Mouse (Mus musculus): ENCODE results near the gene Nol6.

GRCm38 (mm10) chr4:41153146-41153545, 28.9 kb upstream of the Nol6 start:
- TF ChIP-seq CHD2 (IDR thresholded peaks at IDR 0.05; ENCODE audit: low read depth, low read length) (no peak), ZC3H11A (IDR thresholded peaks at IDR 0.05; ENCODE audit: borderline replicate concordance, low read depth, low read length) (no peak), HCFC1 (IDR thresholded peaks at IDR 0.05; ENCODE audit: borderline replicate concordance, insufficient read depth, low read length) (no peak), ZNF384 (IDR thresholded peaks at IDR 0.05; ENCODE audit: low read depth, low read length) (no peak), MAFK (IDR thresholded peaks at IDR 0.05; ENCODE audit: insufficient read depth, low read depth, low read length) (no peak)

Data from ES-E14 (cell line).